Mouse (Mus musculus) urinary bladder, postnatal 25 days (tissue): Measurements from ENCODE around the gene Rdh7.
"Not testable (repeated sequence)": the region's sequence is repeated elsewhere in the genome, so short reads cannot be mapped to it uniquely, and the experiment has no call there.

Experiments
- DNase-seq: peaks from one replicate; pipeline ENCODE4 v3.0.0; 2022; ENCODE audit warnings: low spot score

Gene Rdh7

GRCm38 (mm10) chr10:127888605-127889004, at the start of gene Rdh7:
Gene Rdh7, minus strand, starts transcription at chr10:127888817.
- no peak for DNase-seq

GRCm38 (mm10) chr10:127937428-127938010, 48.9 kb upstream of the Rdh7 start:
- peak; percentile 63 for DNase-seq

- DNase-seq: no peak
Measured at GRCm38 (mm10) chr10:127936747-127937409, 48.3 kb upstream of the Rdh7 start.

- no peak for DNase-seq
Measured at GRCm38 (mm10) chr10:127936271-127936670, 47.7 kb upstream of the Rdh7 start.

- DNase-seq: no peak
Measured at GRCm38 (mm10) chr10:127932290-127932926, 43.8 kb upstream of the Rdh7 start.

- no peak for DNase-seq
Measured at GRCm38 (mm10) chr10:127927737-127928136, 39.1 kb upstream of the Rdh7 start.

- DNase-seq: no peak
Measured at GRCm38 (mm10) chr10:127924597-127925378, 36.2 kb upstream of the Rdh7 start.

GRCm38 (mm10) chr10:127923024-127923423, 34.4 kb upstream of the Rdh7 start:
- no peak for DNase-seq

- DNase-seq: no peak
Measured at GRCm38 (mm10) chr10:127922241-127922640, 33.6 kb upstream of the Rdh7 start.

GRCm38 (mm10) chr10:127917651-127918050, 29.0 kb upstream of the Rdh7 start:
- DNase-seq: no peak

- not testable (repeated sequence) for DNase-seq
Measured at GRCm38 (mm10) chr10:127917183-127917582, 28.6 kb upstream of the Rdh7 start.

GRCm38 (mm10) chr10:127915578-127915977, 27.0 kb upstream of the Rdh7 start:
- DNase-seq: no peak

GRCm38 (mm10) chr10:127907386-127907951, 18.9 kb upstream of the Rdh7 start:
- DNase-seq: no peak

- no peak for DNase-seq
Measured at GRCm38 (mm10) chr10:127906138-127906537, 17.5 kb upstream of the Rdh7 start.

GRCm38 (mm10) chr10:127904718-127905446, 16.3 kb upstream of the Rdh7 start:
- peak; percentile 54 for DNase-seq

- no peak for DNase-seq
Measured at GRCm38 (mm10) chr10:127903116-127903515, 14.5 kb upstream of the Rdh7 start.

- DNase-seq: no peak
Measured at GRCm38 (mm10) chr10:127901751-127902150, 13.1 kb upstream of the Rdh7 start.

- DNase-seq: no peak
Measured at GRCm38 (mm10) chr10:127899783-127900182, 11.2 kb upstream of the Rdh7 start.

GRCm38 (mm10) chr10:127898218-127898617, 9.6 kb upstream of the Rdh7 start, which contains the start of gene Sdr9c7:
Gene Sdr9c7, plus strand, starts transcription at chr10:127898518.
- DNase-seq: no peak

- DNase-seq: no peak
Measured at GRCm38 (mm10) chr10:127897506-127897905, 8.9 kb upstream of the Rdh7 start.

- no peak for DNase-seq
Measured at GRCm38 (mm10) chr10:127896705-127897104, 8.1 kb upstream of the Rdh7 start.
